Mouse (Mus musculus) lung, postnatal 0 days (tissue): ENCODE results near the gene Rab11fip3.

Experiments
- CTCF ChIP-seq: IDR thresholded peaks from 2 replicates; pipeline ENCODE4 v1.5.1; 2016; ENCODE audit warnings: antibody characterized with exemption, mild to moderate bottlenecking
- EP300 ChIP-seq: IDR thresholded peaks from 2 replicates; pipeline ENCODE4 v1.6.1; 2016; ENCODE audit warnings: antibody characterized with exemption, mild to moderate bottlenecking, control low read depth

GRCm38 (mm10) chr17:26115956-26116487, 46.7 kb upstream of the Rab11fip3 start:
- TF ChIP-seq CTCF (no peak), EP300 (no peak)
